Mouse (Mus musculus) kidney, embryonic 15.5 days (tissue): ENCODE measurements around the gene Rnf123. TPM values are rescaled to one million over a fixed set of nuclear protein-coding genes. Genes with fewer than 3 reads are reported as not detected.
"Not testable (repeated sequence)": the region's sequence is repeated elsewhere in the genome, so short reads cannot be mapped to it uniquely, and the experiment has no call there.

Experiments
- ATAC-seq: fragments of 200-750 bp; cut with Nextera tagmentation; replicated peaks from 2 replicates; pipeline ENCODE4 v1.8.0; 2017; ENCODE audit warnings: moderate TSS enrichment; ENCODE audit not compliant: low FRiP score
- H3K27ac ChIP-seq: fragments of 300-500 bp; sonication (generic); 2 replicates; pipeline ENCODE4 v1.5.1; 2015; ENCODE audit warnings: mild to moderate bottlenecking, inconsistent platforms
- H3K27me3 ChIP-seq: fragments of 300-500 bp; sonication (generic); 2 replicates; pipeline ENCODE4 v1.6.1; 2015; ENCODE audit warnings: inconsistent platforms
- H3K36me3 ChIP-seq: fragments of 300-500 bp; sonication (generic); 2 replicates; pipeline ENCODE4 v1.6.1; 2015; ENCODE audit warnings: inconsistent platforms
- H3K4me1 ChIP-seq: fragments of 300-500 bp; sonication (generic); 2 replicates; pipeline ENCODE4 v1.6.1; 2015; ENCODE audit warnings: inconsistent platforms
- H3K4me2 ChIP-seq: fragments of 300-500 bp; sonication (generic); 2 replicates; pipeline ENCODE4 v1.6.1; 2015; ENCODE audit warnings: moderate library complexity, mild to moderate bottlenecking, inconsistent platforms
- H3K4me3 ChIP-seq: fragments of 300-500 bp; sonication (generic); replicated peaks from 2 replicates; pipeline ENCODE4 v1.5.1; 2015; ENCODE audit warnings: mild to moderate bottlenecking, inconsistent platforms
- H3K9ac ChIP-seq: fragments of 300-500 bp; sonication (generic); 2 replicates; pipeline ENCODE4 v1.6.1; 2015; ENCODE audit warnings: mild to moderate bottlenecking, inconsistent platforms
- H3K9me3 ChIP-seq: fragments of 300-500 bp; sonication (generic); replicated peaks from 2 replicates; pipeline ENCODE4 v1.6.1; 2016; ENCODE audit warnings: inconsistent platforms
- WGBS: fragments of 180-500 bp; shearing (Covaris S2); methylation state at CpG from one replicate; pipeline ENCODE4 v1.1.7; 2015; ENCODE audit warnings: mixed read lengths; 5-methylcytosine and 5-hydroxymethylcytosine counted together
- polyA plus RNA-seq: library from polyadenylated mRNA; unstranded; fragments of >200 nt; fragmentation: Nextera tagmentation; extraction: Ambion mirVana; gene quantifications from 2 replicates; pipeline ENCODE4 v1.2.1, GENCODE M21; 2015

The Rnf123 gene
- polyA plus RNA-seq, 1 experiment from 2014 or later: 33.4 TPM

GRCm38 (mm10) chr9:108047601-108048565 is 35.3 kb downstream of the Rnf123 start:
- H3K27ac ChIP-seq: peak overlapping the region; percentile 77
- no peak for ATAC-seq
- peak overlapping the region; percentile 86 for H3K4me2 ChIP-seq
- 45% methylated on average over 17 of the region's 17 CpGs for WGBS
- peak overlapping the region; percentile 63 for H3K9ac ChIP-seq
- H3K9me3 ChIP-seq: no peaks in the 10 kb centered on the region
- no peaks in the 10 kb centered on the region for H3K27me3 ChIP-seq
- H3K36me3 ChIP-seq: peaks cover 60% of the 10 kb centered on the region
- H3K4me1 ChIP-seq: peaks cover 30% of the 10 kb centered on the region
- peak overlapping the region; percentile 72 for H3K4me3 ChIP-seq

GRCm38 (mm10) chr9:108046582-108046981 is 36.6 kb downstream of the Rnf123 start:
- Histone ChIP-seq H3K4me3 (no peak overlapping the region), H3K9ac (no peak overlapping the region), H3K9me3 (no peaks in the 10 kb centered on the region), H3K27ac (no peak overlapping the region), H3K4me2 (no peak overlapping the region), H3K27me3 (no peaks in the 10 kb centered on the region), H3K36me3 (peaks cover 66% of the 10 kb centered on the region), H3K4me1 (peaks cover 26% of the 10 kb centered on the region)
- ATAC-seq: no peak
- 91% methylated on average over 4 of the region's 4 CpGs for WGBS

GRCm38 (mm10) chr9:108044751-108045492 is 38.2 kb downstream of the Rnf123 start:
- no peak for ATAC-seq
- H3K27ac ChIP-seq: no peak overlapping the region
- no peak overlapping the region for H3K4me2 ChIP-seq
- WGBS: 96% methylated on average over 8 of the region's 8 CpGs
- H3K27me3 ChIP-seq: no peaks in the 10 kb centered on the region
- H3K4me3 ChIP-seq: no peak overlapping the region
- H3K9ac ChIP-seq: no peak overlapping the region
- H3K36me3 ChIP-seq: peaks cover 65% of the 10 kb centered on the region
- H3K9me3 ChIP-seq: no peaks in the 10 kb centered on the region
- H3K4me1 ChIP-seq: peaks cover 18% of the 10 kb centered on the region

DNA sequence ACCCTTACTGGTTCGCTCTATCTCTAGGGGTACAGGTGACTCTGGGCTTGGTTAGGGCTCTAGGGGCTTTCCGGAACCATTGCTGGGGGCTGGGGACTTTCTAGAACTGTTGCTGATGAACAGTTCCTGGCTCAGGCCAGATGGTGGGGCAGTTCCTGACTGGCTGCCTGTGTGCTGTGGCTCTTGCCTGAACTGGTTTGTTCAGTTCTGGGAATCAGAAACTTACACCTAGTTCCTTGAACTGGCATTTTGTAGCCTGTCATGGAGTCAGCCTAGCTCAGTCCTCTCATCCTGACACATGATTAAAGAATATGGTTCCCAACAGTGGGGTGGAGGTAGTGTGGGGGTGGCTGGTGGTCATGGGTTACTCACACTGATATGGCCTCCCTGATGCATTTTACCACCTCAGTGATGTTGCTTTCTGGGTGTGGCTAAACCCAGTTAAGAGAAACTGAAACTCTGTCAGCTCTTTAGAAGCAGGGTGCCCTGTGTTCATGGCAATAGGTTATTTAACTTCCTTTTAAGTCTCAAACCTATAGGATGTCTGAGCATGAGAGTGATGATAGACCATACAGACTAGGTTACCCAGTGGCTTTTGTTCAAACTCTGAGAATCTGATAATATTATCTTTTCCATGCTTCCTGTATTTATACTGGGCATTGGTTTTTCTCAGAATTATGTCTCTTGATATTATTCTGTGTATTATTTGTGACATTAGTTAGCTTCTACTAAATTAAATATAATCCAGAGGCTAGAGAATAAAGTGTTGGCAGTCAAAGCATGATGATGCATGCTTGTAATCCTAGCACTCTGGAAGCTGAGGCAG is 47.6 kb downstream of the Rnf123 start:
- 93% methylated on average over 2 of the region's 2 CpGs for WGBS
- no peak overlapping the region for H3K4me3 ChIP-seq
- peaks cover 77% of the 10 kb centered on the region for H3K36me3 ChIP-seq
- no peak for ATAC-seq
- H3K27ac ChIP-seq: no peak overlapping the region
- no peak overlapping the region for H3K4me2 ChIP-seq
- no peaks in the 10 kb centered on the region for H3K4me1 ChIP-seq
- no peaks in the 10 kb centered on the region for H3K9me3 ChIP-seq
- no peak overlapping the region for H3K9ac ChIP-seq
- H3K27me3 ChIP-seq: no peaks in the 10 kb centered on the region

GRCm38 (mm10) chr9:108032126-108032525 is 51.0 kb downstream of the Rnf123 start:
- Histone ChIP-seq H3K9me3 (no peaks in the 10 kb centered on the region), H3K36me3 (peaks cover 77% of the 10 kb centered on the region), H3K27me3 (no peaks in the 10 kb centered on the region), H3K9ac (no peak overlapping the region), H3K4me2 (no peak overlapping the region), H3K4me1 (no peaks in the 10 kb centered on the region), H3K4me3 (no peak overlapping the region), H3K27ac (no peak overlapping the region)
- WGBS: 91% methylated on average over 5 of the region's 5 CpGs
- ATAC-seq: no peak

GRCm38 (mm10) chr9:108027867-108028266 is 55.3 kb downstream of the Rnf123 start:
- no peak overlapping the region for H3K4me2 ChIP-seq
- WGBS: 96% methylated on average over 3 of the region's 3 CpGs
- H3K9me3 ChIP-seq: no peaks in the 10 kb centered on the region
- H3K27me3 ChIP-seq: no peaks in the 10 kb centered on the region
- no peak overlapping the region for H3K4me3 ChIP-seq
- ATAC-seq: no peak
- H3K27ac ChIP-seq: no peak overlapping the region
- H3K36me3 ChIP-seq: peaks cover 76% of the 10 kb centered on the region
- no peak overlapping the region for H3K9ac ChIP-seq
- H3K4me1 ChIP-seq: no peaks in the 10 kb centered on the region

- H3K9ac ChIP-seq: no peak overlapping the region
- H3K27me3 ChIP-seq: no peaks in the 10 kb centered on the region
- H3K27ac ChIP-seq: no peak overlapping the region
- H3K36me3 ChIP-seq: peaks cover 67% of the 10 kb centered on the region
- no peaks in the 10 kb centered on the region for H3K9me3 ChIP-seq
- no peak overlapping the region for H3K4me3 ChIP-seq
- H3K4me2 ChIP-seq: no peak overlapping the region
- H3K4me1 ChIP-seq: no peaks in the 10 kb centered on the region
- WGBS: 93% methylated on average over 3 of the region's 3 CpGs
- ATAC-seq: no peak
Observed at GRCm38 (mm10) chr9:108026584-108026983, 56.6 kb downstream of the Rnf123 start.

- WGBS: 93% methylated on average over 3 of the region's 3 CpGs
- Histone ChIP-seq H3K27me3 (no peaks in the 10 kb centered on the region), H3K4me2 (no peak overlapping the region), H3K4me3 (no peak overlapping the region), H3K36me3 (peaks cover 44% of the 10 kb centered on the region), H3K9me3 (no peaks in the 10 kb centered on the region), H3K27ac (no peak overlapping the region), H3K9ac (no peak overlapping the region), H3K4me1 (peaks cover 4% of the 10 kb centered on the region; the same call in 1 of the 2 replicates)
- ATAC-seq: no peak
Observed at GRCm38 (mm10) chr9:108023216-108023615, 59.9 kb downstream of the Rnf123 start.

- 92% methylated on average over 1 of the region's 1 CpGs for WGBS
- Histone ChIP-seq H3K27ac (no peak overlapping the region), H3K36me3 (peaks cover 28% of the 10 kb centered on the region), H3K4me2 (no peak overlapping the region), H3K9ac (no peak overlapping the region), H3K9me3 (no peaks in the 10 kb centered on the region), H3K4me1 (peaks cover 4% of the 10 kb centered on the region; the same call in 1 of the 2 replicates), H3K4me3 (no peak overlapping the region), H3K27me3 (no peaks in the 10 kb centered on the region)
- no peak for ATAC-seq
Observed at GRCm38 (mm10) chr9:108020741-108021140, 62.4 kb downstream of the Rnf123 start.

DNA sequence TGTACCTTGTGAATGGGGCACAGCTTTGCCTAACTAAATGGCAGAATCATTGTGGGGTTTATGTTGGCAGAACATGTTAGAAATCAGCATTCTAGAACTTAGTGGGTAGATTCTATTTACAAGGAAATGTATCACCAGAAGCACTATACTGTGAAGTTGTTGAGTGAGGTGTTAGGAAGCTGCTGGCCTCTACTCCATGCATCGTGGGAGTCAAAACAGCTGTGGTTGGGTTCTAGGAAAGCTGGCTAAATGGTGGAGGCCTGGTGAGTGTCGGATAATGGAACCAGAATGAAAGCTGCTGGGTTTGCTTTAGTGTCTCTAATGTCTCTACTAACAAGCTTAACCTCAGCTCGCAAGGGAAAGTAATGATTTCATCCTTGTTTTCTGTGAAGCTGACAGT is 66.0 kb downstream of the Rnf123 start:
- WGBS: 88% methylated on average over 3 of the region's 3 CpGs
- no peak overlapping the region for H3K4me3 ChIP-seq
- H3K36me3 ChIP-seq: peaks cover 22% of the 10 kb centered on the region
- no peak overlapping the region for H3K27ac ChIP-seq
- no peak overlapping the region for H3K4me2 ChIP-seq
- H3K9me3 ChIP-seq: no peaks in the 10 kb centered on the region
- H3K4me1 ChIP-seq: peaks cover 4% of the 10 kb centered on the region; the same call in 1 of the 2 replicates
- ATAC-seq: no peak
- H3K27me3 ChIP-seq: no peaks in the 10 kb centered on the region
- no peak overlapping the region for H3K9ac ChIP-seq

GRCm38 (mm10) chr9:108013577-108013976 is 69.6 kb downstream of the Rnf123 start:
- H3K9ac ChIP-seq, H3K27me3 ChIP-seq, H3K4me2 ChIP-seq, H3K27ac ChIP-seq, H3K4me3 ChIP-seq, H3K9me3 ChIP-seq, ATAC-seq, H3K4me1 ChIP-seq: not testable (repeated sequence)
- peaks cover 22% of the 10 kb centered on the region for H3K36me3 ChIP-seq
- 100% methylated on average over 2 of the region's 2 CpGs for WGBS
